Mouse (Mus musculus) ES-E14 (cell line): Measurements from ENCODE around the gene Bicdl2.

Experiments used
- CHD2 ChIP-seq: IDR thresholded peaks from 2 replicates; pipeline ENCODE4 v1.6.1; 2014; ENCODE audit warnings: mild to moderate bottlenecking, low read depth, low read length, inconsistent platforms
- HCFC1 ChIP-seq: IDR thresholded peaks from 2 replicates; pipeline ENCODE4 v1.6.1; 2012; ENCODE audit warnings: low read length, inconsistent platforms, borderline replicate concordance; ENCODE audit not compliant: insufficient read depth

DNA sequence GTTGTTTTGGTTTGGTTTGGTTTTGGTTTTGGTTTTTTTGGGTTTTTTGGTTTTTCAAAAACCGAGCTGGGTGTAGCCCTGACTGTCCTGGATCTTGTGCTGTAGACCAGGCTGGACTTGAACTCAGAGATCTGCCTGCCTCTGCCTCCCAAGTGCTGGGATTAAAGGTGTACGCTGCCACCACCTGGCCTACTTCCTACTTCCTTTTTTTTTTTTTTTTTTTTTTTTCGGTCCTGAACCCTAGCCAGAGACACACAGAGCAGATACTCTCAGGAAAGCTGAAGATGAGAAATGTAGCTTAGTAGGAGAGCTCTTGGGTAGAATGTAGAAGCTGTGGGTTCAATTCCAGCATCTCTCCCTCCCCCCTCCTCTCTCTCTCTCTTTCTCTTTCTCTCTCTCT lies 1.9 kb upstream of the Bicdl2 start:
- TF ChIP-seq HCFC1 (no peak), CHD2 (no peak)
